Mouse (Mus musculus): ENCODE results near the gene Plxnd1. TPM values are rescaled to one million over a fixed set of nuclear protein-coding genes. Genes with fewer than 3 reads are reported as not detected.

Gene Plxnd1
- total RNA-seq, 2 experiments from 2014 or later, result 167 to 181 TPM

Other genes with a start within 250 kb of the Plxnd1 start
- 1 to 10 TPM in 1 of 2 experiments, under 1 TPM in 1; 0.60 to 1.2 TPM for gene Tmem40, start 232.6 kb downstream of the Plxnd1 start, total RNA-seq (2021)
- 1 to 10 TPM; 8.3 to 8.5 TPM for gene Cand2, start 220.5 kb downstream of the Plxnd1 start, total RNA-seq (2021)
- 100 to 1,000 TPM; 842 to 903 TPM for gene Rpl32, start 186.3 kb downstream of the Plxnd1 start, total RNA-seq (2021)
- gene Efcab12, start 156.6 kb downstream of the Plxnd1 start, total RNA-seq (2021), result 1 to 10 TPM; 3.0 to 3.6 TPM
- 1 to 10 TPM; 6.4 to 7.1 TPM for gene Mbd4, start 141.6 kb downstream of the Plxnd1 start, total RNA-seq (2021)
- 10 to 100 TPM; 28.9 to 35.8 TPM for gene Ift122, start 141.5 kb downstream of the Plxnd1 start, total RNA-seq (2021)
- gene Rho, start 63.3 kb downstream of the Plxnd1 start, total RNA-seq (2021), result under 1 TPM; 0.28 to 0.56 TPM
- not detected for gene H1foo, start 50.1 kb downstream of the Plxnd1 start, total RNA-seq (2021)
- gene Tmcc1, start 198.5 kb upstream of the Plxnd1 start, total RNA-seq (2021), result 10 to 100 TPM; 67.9 to 73.3 TPM
- 10 to 100 TPM; 89.0 to 90.1 TPM for gene Washc2, start 213.0 kb upstream of the Plxnd1 start, total RNA-seq (2021)